Mouse (Mus musculus): ENCODE measurements at regions not wholly inside any gene's neighbourhood (a gene's known extent, or its start where the extent isn't known, plus 50 kb on each side); places are given as distances from the start of the nearest gene placed in this dataset.

GRCm38 (mm10) chr8:8858636-8859035, 168.3 kb upstream of the Arglu1 start:
- Histone ChIP-seq H3K9me3 (replicated peaks; ENCODE audit: low read length) (peaks cover 59% of the 10 kb centered on the region), H3K36me3 (replicated peaks in 1 of 2; ENCODE audit: control insufficient read depth in 1 of 2, insufficient read depth in 1 of 2, low read length in 1 of 2) (no peaks in the 10 kb centered on the region), H3K27ac (ENCODE audit: insufficient read depth, low read depth) (no peak overlapping the region), H3K27me3 (replicated peaks) (no peaks in the 10 kb centered on the region), H3K4me3 (replicated peaks in 1 of 3; ENCODE audit: low read depth in 2 of 3, low read length in 2 of 3, poor library complexity in 1 of 3) (no peak overlapping the region), H3K79me2 (replicated peaks; ENCODE audit: control insufficient read depth, extremely low read depth, insufficient read depth, poor library complexity, severe bottlenecking) (no peaks in the 10 kb centered on the region), H3K4me1 (ENCODE audit: control insufficient read depth in 1 of 2, insufficient read depth in 2 of 2) (no peaks in the 10 kb centered on the region), H3K9ac (ENCODE audit: insufficient read depth, low read depth) (no peak overlapping the region), H3K4me2 (ENCODE audit: insufficient read depth, low read depth, poor library complexity, severe bottlenecking) (no peak overlapping the region)
- in situ Hi-C loops (cut with MboI; ENCODE audit: low pct_ligation_motif_present, low pct_unique_long_range_greater_than_20kb, low sequenced_read_pairs) (no loop called here), dilution Hi-C loops (cut with MboI; ENCODE audit: extremely low pct_ligation_motif_present, extremely low pct_unique_long_range_greater_than_20kb, low sequenced_read_pairs) (no loop called here)
- no peak for DNase-seq (ENCODE audit: extremely low read depth)
- no peak for TF ChIP-seq ZKSCAN1 (IDR thresholded peaks at IDR 0.05; ENCODE audit: borderline replicate concordance, low read depth, low read length)
- no peak for TF ChIP-seq ZMIZ1 (IDR thresholded peaks at IDR 0.05; ENCODE audit: low read depth, low read length)
- no peak for TF ChIP-seq MYC (IDR thresholded peaks at IDR 0.05; ENCODE audit: low read depth, low read length)
- no peak for TF ChIP-seq KAT2A (IDR thresholded peaks at IDR 0.05; ENCODE audit: insufficient replicate concordance, low read length)
- no peak for TF ChIP-seq UBTF (IDR thresholded peaks at IDR 0.05; ENCODE audit: low read depth, low read length)
- TF ChIP-seq HCFC1 (IDR thresholded peaks at IDR 0.05; ENCODE audit: low read depth, low read length), result no peak
- TF ChIP-seq NRF1 (IDR thresholded peaks at IDR 0.05; ENCODE audit: low read depth, low read length), result no peak

GRCm38 (mm10) chr8:8852656-8853366, 162.5 kb upstream of the Arglu1 start:
- Histone ChIP-seq H3K4me2 (ENCODE audit: insufficient read depth, low read depth, poor library complexity, severe bottlenecking) (no peak overlapping the region), H3K79me2 (replicated peaks; ENCODE audit: control insufficient read depth, extremely low read depth, insufficient read depth, poor library complexity, severe bottlenecking) (no peaks in the 10 kb centered on the region), H3K27ac (ENCODE audit: insufficient read depth, low read depth) (no peak overlapping the region), H3K4me3 (replicated peaks in 1 of 3; ENCODE audit: low read depth in 2 of 3, low read length in 2 of 3, poor library complexity in 1 of 3) (no peak overlapping the region), H3K9ac (ENCODE audit: insufficient read depth, low read depth) (no peak overlapping the region), H3K36me3 (replicated peaks in 1 of 2; ENCODE audit: control insufficient read depth in 1 of 2, insufficient read depth in 1 of 2, low read length in 1 of 2) (no peaks in the 10 kb centered on the region), H3K9me3 (replicated peaks; ENCODE audit: low read length) (peaks cover 75% of the 10 kb centered on the region), H3K4me1 (ENCODE audit: control insufficient read depth in 1 of 2, insufficient read depth in 2 of 2) (no peaks in the 10 kb centered on the region), H3K27me3 (replicated peaks) (no peaks in the 10 kb centered on the region)
- TF ChIP-seq MAFK (IDR thresholded peaks at IDR 0.05; ENCODE audit: insufficient replicate concordance, low read length), result no peak
- TF ChIP-seq CHD1 (IDR thresholded peaks at IDR 0.05; ENCODE audit: low read depth, low read length), result no peak
- TF ChIP-seq USF2 (conservative IDR thresholded peaks at IDR 0.05; ENCODE audit: low read depth, low read length), result no peak
- no peak for TF ChIP-seq RAD21 (IDR thresholded peaks at IDR 0.05; ENCODE audit: low read depth, low read length)
- TF ChIP-seq MEF2A (IDR thresholded peaks at IDR 0.05; ENCODE audit: borderline replicate concordance, low read depth, low read length), result no peak
- no peak for TF ChIP-seq SMC3 (IDR thresholded peaks at IDR 0.05; ENCODE audit: low read depth, low read length)
- TF ChIP-seq PAX5 (IDR thresholded peaks at IDR 0.05; ENCODE audit: low read length), result no peak
- no peak for TF ChIP-seq IRF4 (IDR thresholded peaks at IDR 0.05; ENCODE audit: low read depth, low read length)
- no peak for TF ChIP-seq USF1 (IDR thresholded peaks at IDR 0.05; ENCODE audit: low read depth, low read length)
- dilution Hi-C loops (cut with MboI; ENCODE audit: extremely low pct_ligation_motif_present, extremely low pct_unique_long_range_greater_than_20kb, low sequenced_read_pairs), result no loop called here
- no peak for DNase-seq (ENCODE audit: extremely low read depth)
- in situ Hi-C loops (cut with MboI; ENCODE audit: low pct_ligation_motif_present, low pct_unique_long_range_greater_than_20kb, low sequenced_read_pairs), result no loop called here

Data from CH12.LX (cell line).